Mouse (Mus musculus) gastrocnemius, postnatal 4 days (tissue): Measurements from ENCODE around the gene Prelid1. TPM values are rescaled to one million over a fixed set of nuclear protein-coding genes. Genes with fewer than 3 reads are reported as not detected.

ENCODE experiments used
- total RNA-seq, 2 experiments: library from RNA; stranded (reverse); gene quantifications; 2 replicates each; pipeline ENCODE4 v1.2.3; 2021

Prelid1 gene
- total RNA-seq, 2 experiments from 2014 or later: 120 to 136 TPM

Other genes with a start within 250 kb of the Prelid1 start
- 10 to 100 TPM; 24.9 to 28.5 TPM for gene Uimc1, start 220.2 kb upstream of the Prelid1 start, total RNA-seq
- 10 to 100 TPM; 22.2 to 24.2 TPM for gene Zfp346, start 215.2 kb upstream of the Prelid1 start, total RNA-seq
- not detected for gene Gm17617, start 187.0 kb upstream of the Prelid1 start, total RNA-seq
- gene Fgfr4, start 167.9 kb upstream of the Prelid1 start, total RNA-seq: 10 to 100 TPM; 46.1 to 46.6 TPM
- 100 to 1,000 TPM; 114 to 127 TPM for gene Nsd1, start 110.7 kb upstream of the Prelid1 start, total RNA-seq
- 10 to 100 TPM; 48.4 to 53.9 TPM for gene Rab24, start 1.4 kb downstream of the Prelid1 start, total RNA-seq
- gene Mxd3, start 9.3 kb downstream of the Prelid1 start, total RNA-seq: 10 to 100 TPM; 15.3 to 18.7 TPM
- 10 to 100 TPM; 58.3 to 58.8 TPM for gene Lman2, start 42.3 kb downstream of the Prelid1 start, total RNA-seq
- 1 to 10 TPM in 1 of 2 experiments, under 1 TPM in 1; 0.88 to 1.1 TPM for gene Rgs14, start 49.2 kb downstream of the Prelid1 start, total RNA-seq
- gene Slc34a1, start 77.7 kb downstream of the Prelid1 start, total RNA-seq: not detected
- gene Pfn3, start 94.7 kb downstream of the Prelid1 start, total RNA-seq: not detected
- under 1 TPM; 0.22 to 0.70 TPM for gene F12, start 106.3 kb downstream of the Prelid1 start, total RNA-seq
- gene Grk6, start 124.6 kb downstream of the Prelid1 start, total RNA-seq: 10 to 100 TPM; 32.9 TPM
- gene Prr7, start 143.8 kb downstream of the Prelid1 start, total RNA-seq: 1 to 10 TPM; 4.3 to 4.7 TPM
- 100 to 1,000 TPM; 127 to 147 TPM for gene Dbn1, start 167.6 kb downstream of the Prelid1 start, total RNA-seq
- gene Pdlim7, start 193.2 kb downstream of the Prelid1 start, total RNA-seq: 100 to 1,000 TPM; 304 to 308 TPM
- gene Dok3, start 208.8 kb downstream of the Prelid1 start, total RNA-seq: 1 to 10 TPM; 3.1 to 3.3 TPM
- gene Ddx41, start 216.2 kb downstream of the Prelid1 start, total RNA-seq: 10 to 100 TPM; 19.9 to 20.9 TPM